Mouse (Mus musculus) gastrocnemius, adult 2 months (tissue): ENCODE measurements around the gene Sirt4. TPM values are rescaled to one million over a fixed set of nuclear protein-coding genes. Genes with fewer than 3 reads are reported as not detected.
A peak's percentile ranks its signal among the peaks of the same experiment; 100 is the strongest.
"Not testable (repeated sequence)": the region's sequence is repeated elsewhere in the genome, so short reads cannot be mapped to it uniquely, and the experiment has no call there.

Experiments
- DNase-seq: peaks from one replicate; pipeline ENCODE4 v3.0.0; 2022
- H3K27ac ChIP-seq: fragments of 200-600 bp; 2 replicates; pipeline ENCODE4 v1.8.1; 2022; ENCODE audit warnings: mild to moderate bottlenecking
- H3K4me3 ChIP-seq: fragments of 200-600 bp; 2 replicates; pipeline ENCODE4 v1.8.1; 2022; ENCODE audit warnings: mild to moderate bottlenecking, moderate library complexity
- CTCF ChIP-seq: fragments of 200-600 bp; IDR thresholded peaks from 2 replicates; pipeline ENCODE4 v1.8.1; 2022; ENCODE audit warnings: antibody characterized with exemption, mild to moderate bottlenecking, moderate library complexity
- intact Hi-C: fragments of 180-260 bp; cut with DNase I; formaldehyde crosslinking; loops from one replicate; pipeline ENCODE4 v1.15.1; 2025
- total RNA-seq, 2 experiments: library from RNA; stranded (reverse); gene quantifications; 2 replicates each; pipeline ENCODE4 v1.2.3; 2021

Gene Sirt4
- total RNA-seq, 2 experiments from 2014 or later: 10.9 to 17.3 TPM

GRCm38 (mm10) chr5:115498307-115499240 is 14.0 kb upstream of the Sirt4 start:
- DNase-seq: no peak
- intact Hi-C loops: no loop called here
- no peak for TF ChIP-seq CTCF
- H3K27ac ChIP-seq: no peak overlapping the region
- H3K4me3 ChIP-seq: no peak overlapping the region

GRCm38 (mm10) chr5:115497033-115497432 is 12.5 kb upstream of the Sirt4 start:
- no peak overlapping the region for H3K27ac ChIP-seq
- DNase-seq: no peak
- no peak for TF ChIP-seq CTCF
- intact Hi-C loops: no loop called here
- no peak overlapping the region for H3K4me3 ChIP-seq

- H3K4me3 ChIP-seq, intact Hi-C loops, DNase-seq, H3K27ac ChIP-seq: not testable (repeated sequence)
These were observed 11.1 kb upstream of the Sirt4 start for GRCm38 (mm10) chr5:115495618-115496017.

GRCm38 (mm10) chr5:115493441-115493840 is 8.9 kb upstream of the Sirt4 start:
- intact Hi-C loops: no loop called here
- H3K4me3 ChIP-seq: no peak overlapping the region
- H3K27ac ChIP-seq: peak overlapping the region; percentile 43
- DNase-seq: peak; percentile 10
- no peak for TF ChIP-seq CTCF

- TF ChIP-seq CTCF: no peak
- intact Hi-C loops: no loop called here
- peak overlapping the region; percentile 100; the same call in 1 of the 2 replicates for H3K27ac ChIP-seq
These were observed 8.3 kb upstream of the Sirt4 start for GRCm38 (mm10) chr5:115492711-115493335.

GRCm38 (mm10) chr5:115491771-115492322 is 7.3 kb upstream of the Sirt4 start:
- DNase-seq: peak; percentile 87
- no peak for TF ChIP-seq CTCF
- intact Hi-C loops: no loop called here

More at GRCm38 (mm10) chr5:115492711-115493335, 8.3 kb upstream of the Sirt4 start:
- H3K4me3 ChIP-seq: no peak overlapping the region
- no peak for DNase-seq

GRCm38 (mm10) chr5:115491076-115491475 is 6.6 kb upstream of the Sirt4 start:
- intact Hi-C loops: no loop called here
- TF ChIP-seq CTCF: peak; percentile 13; the same call in 1 of the 2 replicates
- DNase-seq: no peak
- Histone ChIP-seq H3K4me3 (peak overlapping the region; percentile 11; the same call in 1 of the 2 replicates), H3K27ac (peak overlapping the region; percentile 100)

More at GRCm38 (mm10) chr5:115491771-115492322, 7.3 kb upstream of the Sirt4 start:
- H3K27ac ChIP-seq: peak overlapping the region; percentile 100
- peak overlapping the region; percentile 61 for H3K4me3 ChIP-seq

GRCm38 (mm10) chr5:115490638-115491000 is 6.1 kb upstream of the Sirt4 start:
- no peak for DNase-seq
- TF ChIP-seq CTCF: no peak
- H3K27ac ChIP-seq: peak overlapping the region; percentile 100
- H3K4me3 ChIP-seq: peak overlapping the region; percentile 76
- intact Hi-C loops: no loop called here

GRCm38 (mm10) chr5:115489699-115490637 is 5.4 kb upstream of the Sirt4 start:
- TF ChIP-seq CTCF: no peak
- intact Hi-C loops: no loop called here
- peak overlapping the region; percentile 100 for H3K27ac ChIP-seq

GRCm38 (mm10) chr5:115488841-115489698 is 4.5 kb upstream of the Sirt4 start:
- peak overlapping the region; percentile 100 for H3K27ac ChIP-seq
- intact Hi-C loops: no loop called here

More at GRCm38 (mm10) chr5:115489699-115490637, 5.4 kb upstream of the Sirt4 start:
- peak overlapping the region; percentile 76 for H3K4me3 ChIP-seq
- DNase-seq: peak; percentile 93

GRCm38 (mm10) chr5:115487942-115488580 is 3.5 kb upstream of the Sirt4 start:
- DNase-seq: no peak
- Histone ChIP-seq H3K27ac (peak overlapping the region; percentile 100), H3K4me3 (peak overlapping the region; percentile 76; the same call in 1 of the 2 replicates)
- intact Hi-C loops: no loop called here
- TF ChIP-seq CTCF: no peak

More at GRCm38 (mm10) chr5:115488841-115489698, 4.5 kb upstream of the Sirt4 start:
- TF ChIP-seq CTCF: no peak
- DNase-seq: peak; percentile 72
- H3K4me3 ChIP-seq: peak overlapping the region; percentile 76
